Mouse (Mus musculus) cerebellum, adult 2 months (tissue): ENCODE measurements around the gene Sdcbp2. TPM values are rescaled to one million over a fixed set of nuclear protein-coding genes. Genes with fewer than 3 reads are reported as not detected.
"Not testable (repeated sequence)": the region's sequence is repeated elsewhere in the genome, so short reads cannot be mapped to it uniquely, and the experiment has no call there.

Experiments
- DNase-seq, 2 experiments: peaks; one replicate each; pipeline ENCODE4 v3.0.0; 2021
- H3K27ac ChIP-seq: fragments of 200-500 bp; 2 replicates; pipeline ENCODE4 v1.5.1; 2012; ENCODE audit warnings: low read length, control low read depth, inconsistent platforms; ENCODE audit not compliant: insufficient read depth
- H3K27me3 ChIP-seq: fragments of 200-500 bp; 2 replicates; pipeline ENCODE4 v1.6.1; 2012; ENCODE audit warnings: inconsistent platforms, mild to moderate bottlenecking, low read length, moderate library complexity; ENCODE audit not compliant: control insufficient read depth, insufficient read depth
- H3K4me1 ChIP-seq: fragments of 200-500 bp; 2 replicates; pipeline ENCODE4 v1.6.1; 2011; ENCODE audit warnings: low read length; ENCODE audit not compliant: control insufficient read depth, insufficient read depth
- H3K4me3 ChIP-seq: fragments of 200-500 bp; replicated peaks from 2 replicates; pipeline ENCODE3; 2011; ENCODE audit warnings: mild to moderate bottlenecking, low read depth, low read length, control low read depth; ENCODE audit not compliant: insufficient read depth
- CTCF ChIP-seq: fragments of 200-500 bp; IDR thresholded peaks from 2 replicates; pipeline ENCODE4 v1.5.1; 2011; ENCODE audit warnings: low read depth, mild to moderate bottlenecking, control low read depth, low read length, moderate library complexity, borderline replicate concordance; ENCODE audit not compliant: insufficient read depth
- POLR2A ChIP-seq: fragments of 200-500 bp; IDR thresholded peaks from 2 replicates; pipeline ENCODE4 v1.6.1; 2011; ENCODE audit warnings: low read length, control low read depth, borderline replicate concordance; ENCODE audit not compliant: insufficient read depth
- WGBS: fragments of 180-500 bp; shearing (Covaris S2); methylation state at CpG from one replicate; pipeline ENCODE4 v1.1.7; 2018; 5-methylcytosine and 5-hydroxymethylcytosine counted together
- polyA plus RNA-seq: library from polyadenylated mRNA; depleted of rRNA; stranded (reverse); fragments of >200 nt; gene quantifications from 2 replicates; pipeline ENCODE4 v1.2.3, GENCODE M21; 2012

Gene Sdcbp2
- polyA plus RNA-seq, 1 experiment = 1.3 TPM

- DNase-seq = peak in 1 of 2 experiments; percentile 37
- no peaks in the 10 kb centered on the region for H3K27me3 ChIP-seq
- H3K4me1 ChIP-seq = peaks cover 29% of the 10 kb centered on the region
- WGBS = 62% methylated on average over 4 of the region's 4 CpGs
- TF ChIP-seq CTCF (no peak), POLR2A (no peak)
- H3K4me3 ChIP-seq = no peak overlapping the region
- no peak overlapping the region for H3K27ac ChIP-seq
Measured at GRCm38 (mm10) chr2:151603630-151604029, 31.2 kb downstream of the Sdcbp2 start.

- TF ChIP-seq CTCF = no peak
- no peak for TF ChIP-seq POLR2A
- H3K27ac ChIP-seq = no peak overlapping the region
- H3K27me3 ChIP-seq = no peaks in the 10 kb centered on the region
- peaks cover 40% of the 10 kb centered on the region for H3K4me1 ChIP-seq
- DNase-seq = peak; percentile 56 to 72
- WGBS = 21% methylated on average over 11 of the region's 11 CpGs
- H3K4me3 ChIP-seq = no peak overlapping the region
Measured at GRCm38 (mm10) chr2:151605437-151605987, 33.1 kb downstream of the Sdcbp2 start.

DNA sequence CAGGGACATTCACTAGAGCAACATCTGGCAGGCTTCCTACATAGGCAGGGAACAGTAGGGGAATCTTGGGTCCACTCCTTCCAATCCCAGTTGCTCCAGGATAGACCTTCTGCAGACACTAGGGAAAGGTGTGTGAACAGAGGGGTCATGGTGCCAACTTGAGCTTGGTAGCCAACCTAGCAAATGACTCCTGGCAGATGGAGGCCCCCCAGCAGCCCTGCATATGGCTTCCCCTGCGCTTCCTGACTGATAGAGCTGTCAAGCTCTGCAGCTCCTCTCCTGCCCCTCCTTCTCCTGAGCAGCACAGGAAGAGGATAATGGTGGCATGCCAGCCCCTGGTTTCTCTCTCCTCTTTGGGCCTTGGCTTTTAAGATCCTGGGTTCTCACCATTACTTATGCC, 36.0 kb downstream of the Sdcbp2 start:
- peaks cover 40% of the 10 kb centered on the region for H3K4me1 ChIP-seq
- 0% methylated on average over 1 of the region's 1 CpGs for WGBS
- H3K27me3 ChIP-seq = no peaks in the 10 kb centered on the region
- H3K27ac ChIP-seq = no peak overlapping the region
- no peak overlapping the region for H3K4me3 ChIP-seq
- no peak for TF ChIP-seq POLR2A
- TF ChIP-seq CTCF = no peak
- peak; percentile 76 to 88 for DNase-seq

DNA sequence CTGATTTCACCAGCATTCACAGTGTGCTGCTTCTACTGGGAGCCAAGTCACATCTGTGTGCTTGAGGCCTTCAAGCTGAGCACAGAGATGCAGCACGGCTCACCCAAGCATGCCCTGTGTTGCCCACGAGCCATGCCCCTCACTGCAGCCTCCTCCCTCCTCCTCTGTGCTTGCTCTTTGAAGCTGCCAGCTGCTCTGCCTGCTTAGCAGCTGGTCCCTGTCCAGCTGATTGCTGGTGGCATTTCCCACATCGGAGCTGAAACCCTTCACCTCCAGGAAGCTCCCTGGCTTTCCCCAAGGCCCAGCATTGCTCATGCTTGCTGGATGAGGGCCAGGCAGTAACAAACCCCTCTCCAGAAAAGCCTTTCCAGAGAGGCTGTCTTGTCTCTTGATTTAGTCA, 37.6 kb downstream of the Sdcbp2 start:
- TF ChIP-seq POLR2A = no peak
- no peak for TF ChIP-seq CTCF
- Histone ChIP-seq H3K4me1 (peaks cover 29% of the 10 kb centered on the region), H3K27ac (no peak overlapping the region), H3K27me3 (no peaks in the 10 kb centered on the region), H3K4me3 (no peak overlapping the region)
- WGBS = 73% methylated on average over 3 of the region's 3 CpGs
- no peak for DNase-seq

GRCm38 (mm10) chr2:151615779-151616178, 43.4 kb downstream of the Sdcbp2 start:
- not testable (repeated sequence) for H3K4me1 ChIP-seq, H3K27ac ChIP-seq, H3K4me3 ChIP-seq, H3K27me3 ChIP-seq, DNase-seq
- whole genome bisulfite sequencing = 81% methylated on average over 8 of the region's 8 CpGs

- WGBS = 89% methylated on average over 6 of the region's 6 CpGs
- Histone ChIP-seq H3K27ac (no peak overlapping the region), H3K27me3 (no peaks in the 10 kb centered on the region), H3K4me1 (no peaks in the 10 kb centered on the region), H3K4me3 (no peak overlapping the region)
- no peak for DNase-seq
- TF ChIP-seq CTCF = no peak
- no peak for TF ChIP-seq POLR2A
Measured at GRCm38 (mm10) chr2:151616551-151617329, 44.3 kb downstream of the Sdcbp2 start.

GRCm38 (mm10) chr2:151623776-151624175, 51.4 kb downstream of the Sdcbp2 start:
- Histone ChIP-seq H3K4me3 (no peak overlapping the region), H3K4me1 (no peaks in the 10 kb centered on the region; the same call in 1 of the 2 replicates), H3K27me3 (no peaks in the 10 kb centered on the region), H3K27ac (no peak overlapping the region)
- TF ChIP-seq CTCF (no peak), POLR2A (no peak)
- WGBS = 95% methylated on average over 3 of the region's 3 CpGs
- no peak for DNase-seq

- no peak overlapping the region for H3K27ac ChIP-seq
- H3K4me3 ChIP-seq = no peak overlapping the region
- TF ChIP-seq CTCF (no peak), POLR2A (no peak)
- WGBS = 91% methylated on average over 7 of the region's 7 CpGs
- DNase-seq = peak in 1 of 2 experiments; percentile 5
- H3K4me1 ChIP-seq = peaks cover 7% of the 10 kb centered on the region
- no peaks in the 10 kb centered on the region for H3K27me3 ChIP-seq
Measured at GRCm38 (mm10) chr2:151626296-151626695, 53.9 kb downstream of the Sdcbp2 start.
